Mouse (Mus musculus): ENCODE results near the gene Olfr807.

- TF ChIP-seq CTCF (IDR thresholded peaks at IDR 0.05; ENCODE audit: control insufficient read depth, insufficient read depth, low read length), result no peak
- no peak for TF ChIP-seq POLR2A (IDR thresholded peaks at IDR 0.05; ENCODE audit: borderline replicate concordance, control insufficient read depth, low read depth, low read length)
These were observed 28.3 kb downstream of the Olfr807 start, which contains the start of gene Olfr805 for GRCm38 (mm10) chr10:129729275-129729674.
